Mouse (Mus musculus): Measurements from ENCODE around the gene Atg9a. TPM values are rescaled to one million over a fixed set of nuclear protein-coding genes. Genes with fewer than 3 reads are reported as not detected.

Gene Atg9a
- polyA plus RNA-seq, 1 experiment: 120 TPM

DNA sequence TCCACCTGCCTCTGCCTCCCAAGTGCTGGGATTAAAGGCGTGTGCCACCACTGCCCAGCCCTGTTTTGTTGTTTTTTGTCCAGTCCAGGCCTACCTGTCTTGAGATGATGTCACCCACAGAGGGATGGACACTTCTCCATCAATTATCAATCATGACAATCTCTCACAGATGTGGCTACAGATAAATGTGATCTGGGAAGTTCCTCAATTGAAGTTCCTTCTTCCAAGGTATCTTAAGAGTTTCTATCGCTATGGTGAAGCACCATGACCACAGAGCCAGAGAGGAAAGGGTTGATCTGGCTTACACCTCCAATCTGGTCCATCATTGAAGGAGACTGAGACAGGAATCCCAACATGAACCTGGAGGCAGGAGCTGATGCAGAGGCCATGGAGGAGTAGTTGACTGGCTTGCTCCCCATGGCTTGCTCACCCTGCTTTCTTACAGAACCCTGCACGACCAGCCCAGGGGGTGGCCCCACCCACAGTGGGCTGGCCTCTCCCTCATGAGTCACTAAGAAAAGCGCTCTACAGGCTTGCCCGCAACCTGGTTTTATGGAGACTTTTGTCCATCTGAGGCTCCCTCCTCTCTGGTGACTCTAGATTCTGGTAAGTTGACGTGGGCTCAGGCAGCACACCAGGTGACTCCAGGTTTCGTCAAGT is 38.5 kb upstream of the Atg9a start:
- DNase-seq: no peak
- WGBS: 78% methylated on average over 7 of the region's 7 CpGs

DNA sequence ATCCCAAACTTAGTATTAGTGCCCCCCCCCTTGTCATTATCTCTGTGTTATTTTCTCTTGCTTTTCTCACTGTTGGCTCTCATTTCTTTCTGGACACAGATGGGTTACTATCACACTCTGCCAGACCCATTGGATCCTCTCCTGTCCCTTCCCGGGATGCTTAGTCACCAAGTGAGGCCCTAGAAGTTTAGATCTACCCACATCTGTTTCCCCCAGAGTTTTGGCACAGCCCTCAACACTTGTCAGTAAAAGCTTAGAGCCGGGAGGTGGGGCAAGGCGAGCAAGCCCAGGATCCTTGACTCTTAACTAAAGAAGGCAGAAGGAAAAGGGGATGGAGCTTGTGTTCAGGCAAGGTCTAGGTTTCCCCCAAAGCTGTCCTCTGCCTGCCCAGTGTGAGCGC is 37.2 kb upstream of the Atg9a start:
- no peak overlapping the region for H3K27ac ChIP-seq (ENCODE audit: insufficient read depth, low read length)
- DNase-seq: no peak
- H3K4me1 ChIP-seq (ENCODE audit: control insufficient read depth, insufficient read depth, low read length): no peaks in the 10 kb centered on the region
- H3K27me3 ChIP-seq (ENCODE audit: control insufficient read depth, insufficient read depth, low read length): no peaks in the 10 kb centered on the region
- TF ChIP-seq POLR2A (IDR thresholded peaks at IDR 0.05; ENCODE audit: borderline replicate concordance, insufficient read depth, low read length) (no peak), CTCF (IDR thresholded peaks at IDR 0.05; ENCODE audit: borderline replicate concordance, insufficient read depth, low read depth, low read length) (no peak)
- 45% methylated on average over 4 of the region's 4 CpGs for WGBS
- no peak overlapping the region for H3K4me3 ChIP-seq (replicated peaks; ENCODE audit: insufficient read depth, low read depth, low read length)

More for the DNA sequence above, 38.5 kb upstream of the Atg9a start:
- no peak overlapping the region for H3K4me3 ChIP-seq (replicated peaks; ENCODE audit: insufficient read depth, low read depth, low read length)
- H3K4me1 ChIP-seq (ENCODE audit: control insufficient read depth, insufficient read depth, low read length): peaks cover 5% of the 10 kb centered on the region
- H3K27me3 ChIP-seq (ENCODE audit: control insufficient read depth, insufficient read depth, low read length): no peaks in the 10 kb centered on the region
- no peak overlapping the region for H3K27ac ChIP-seq (ENCODE audit: insufficient read depth, low read length)
- TF ChIP-seq POLR2A (IDR thresholded peaks at IDR 0.05; ENCODE audit: borderline replicate concordance, insufficient read depth, low read length): no peak

DNA sequence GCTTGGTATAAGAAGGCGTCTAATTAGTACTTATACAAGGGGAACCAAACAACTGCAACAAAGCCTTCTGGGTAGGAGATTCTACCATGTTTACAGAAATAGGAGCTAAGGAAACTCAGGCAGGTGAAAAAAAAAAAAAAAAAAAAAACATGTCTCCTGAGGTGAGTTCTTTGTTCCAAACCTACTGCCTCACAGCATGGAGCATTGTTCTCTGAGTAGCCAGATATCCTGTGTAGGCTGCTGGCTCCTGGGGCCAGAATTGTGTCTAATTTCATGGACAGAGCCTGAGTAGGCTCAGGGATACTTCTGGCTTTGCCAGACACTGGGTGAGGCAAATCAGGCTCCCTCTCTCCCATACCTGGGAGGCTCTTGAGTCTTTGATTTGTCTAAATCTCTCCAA is 35.7 kb upstream of the Atg9a start:
- Histone ChIP-seq H3K4me1 (ENCODE audit: control insufficient read depth, insufficient read depth, low read length) (no peaks in the 10 kb centered on the region), H3K27me3 (ENCODE audit: control insufficient read depth, insufficient read depth, low read length) (no peaks in the 10 kb centered on the region), H3K27ac (ENCODE audit: insufficient read depth, low read length) (no peak overlapping the region), H3K4me3 (replicated peaks; ENCODE audit: insufficient read depth, low read depth, low read length) (no peak overlapping the region)
- 94% methylated on average over 1 of the region's 1 CpGs for WGBS
- no peak for DNase-seq
- TF ChIP-seq POLR2A (IDR thresholded peaks at IDR 0.05; ENCODE audit: borderline replicate concordance, insufficient read depth, low read length) (no peak), CTCF (IDR thresholded peaks at IDR 0.05; ENCODE audit: borderline replicate concordance, insufficient read depth, low read depth, low read length) (no peak)

DNA sequence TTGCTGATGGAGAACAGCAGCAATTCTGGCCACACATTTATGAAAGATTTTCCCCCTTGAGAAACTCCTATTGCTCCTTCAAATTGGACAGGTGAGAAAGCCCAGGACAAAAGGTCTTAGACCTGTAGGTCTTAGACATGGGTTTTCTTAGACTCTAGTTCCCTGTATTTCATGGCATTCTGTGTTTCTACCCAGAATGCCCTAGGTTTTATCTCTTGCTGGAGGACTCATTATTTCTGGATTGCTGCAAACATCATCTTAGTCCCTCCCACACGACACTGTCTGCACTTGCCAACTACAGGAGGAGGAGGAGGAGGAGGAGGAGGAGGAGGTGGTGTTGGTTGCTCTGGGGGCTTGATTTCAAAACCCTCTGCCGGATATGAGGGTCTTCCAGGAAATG is 34.1 kb upstream of the Atg9a start:
- H3K4me1 ChIP-seq (ENCODE audit: control insufficient read depth, insufficient read depth, low read length): no peaks in the 10 kb centered on the region

DNA sequence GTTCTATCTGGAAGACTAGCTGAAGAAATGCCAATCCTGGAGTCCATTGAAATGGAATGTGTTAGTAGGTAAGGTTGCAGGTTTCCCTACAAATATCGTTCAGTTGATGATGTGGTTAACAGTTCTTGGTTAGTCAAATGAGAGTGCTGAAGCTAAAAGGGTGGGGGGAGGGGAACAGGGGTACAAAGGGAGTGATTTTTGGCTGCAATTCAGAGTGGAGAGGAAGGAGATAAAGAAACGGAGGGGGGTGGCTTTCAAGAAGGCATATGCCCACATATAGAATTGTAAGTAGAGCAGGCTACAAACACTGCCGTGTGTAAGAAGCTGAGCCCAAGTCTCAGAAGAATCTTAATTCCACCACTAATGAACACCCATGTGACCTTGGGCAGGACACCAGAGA is 33.5 kb upstream of the Atg9a start:
- Histone ChIP-seq H3K27me3 (ENCODE audit: control insufficient read depth, insufficient read depth, low read length) (no peaks in the 10 kb centered on the region), H3K4me1 (ENCODE audit: control insufficient read depth, insufficient read depth, low read length) (no peaks in the 10 kb centered on the region), H3K27ac (ENCODE audit: insufficient read depth, low read length) (no peak overlapping the region), H3K4me3 (replicated peaks; ENCODE audit: insufficient read depth, low read depth, low read length) (no peak overlapping the region)
- TF ChIP-seq POLR2A (IDR thresholded peaks at IDR 0.05; ENCODE audit: borderline replicate concordance, insufficient read depth, low read length): no peak
- no peak for DNase-seq
- 67% methylated on average over 3 of the region's 3 CpGs for WGBS

More for the DNA sequence above, 34.1 kb upstream of the Atg9a start:
- WGBS: 71% methylated on average over 2 of the region's 2 CpGs
- Histone ChIP-seq H3K27me3 (ENCODE audit: control insufficient read depth, insufficient read depth, low read length) (no peaks in the 10 kb centered on the region), H3K4me3 (replicated peaks; ENCODE audit: insufficient read depth, low read depth, low read length) (no peak overlapping the region), H3K27ac (ENCODE audit: insufficient read depth, low read length) (no peak overlapping the region)
- TF ChIP-seq CTCF (IDR thresholded peaks at IDR 0.05; ENCODE audit: borderline replicate concordance, insufficient read depth, low read depth, low read length) (no peak), POLR2A (IDR thresholded peaks at IDR 0.05; ENCODE audit: borderline replicate concordance, insufficient read depth, low read length) (no peak)
- no peak for DNase-seq

DNA sequence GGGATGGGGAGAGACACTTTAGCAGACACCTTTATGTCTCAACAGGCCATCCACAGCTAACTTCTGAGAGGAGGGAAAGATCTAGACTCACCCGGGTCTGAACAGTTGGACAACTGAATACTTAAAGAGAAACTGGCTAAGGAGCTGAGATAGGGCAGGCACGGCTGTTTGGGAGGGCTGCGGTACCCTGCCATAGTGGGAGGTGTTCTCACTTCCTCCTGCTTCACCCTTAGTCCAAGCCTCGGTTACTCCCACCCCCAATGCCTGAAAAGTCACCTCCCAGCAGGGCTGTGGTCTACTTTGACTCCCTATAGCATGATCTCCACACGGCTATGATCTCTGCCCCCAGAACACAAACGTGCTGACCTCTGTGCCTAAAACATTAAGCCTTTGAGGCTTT is 31.5 kb upstream of the Atg9a start:
- Histone ChIP-seq H3K4me1 (ENCODE audit: control insufficient read depth, insufficient read depth, low read length) (no peaks in the 10 kb centered on the region), H3K27me3 (ENCODE audit: control insufficient read depth, insufficient read depth, low read length) (no peaks in the 10 kb centered on the region), H3K27ac (ENCODE audit: insufficient read depth, low read length) (no peak overlapping the region), H3K4me3 (replicated peaks; ENCODE audit: insufficient read depth, low read depth, low read length) (no peak overlapping the region)
- TF ChIP-seq CTCF (IDR thresholded peaks at IDR 0.05; ENCODE audit: borderline replicate concordance, insufficient read depth, low read depth, low read length) (no peak), POLR2A (IDR thresholded peaks at IDR 0.05; ENCODE audit: borderline replicate concordance, insufficient read depth, low read length) (no peak)
- WGBS: 75% methylated on average over 6 of the region's 6 CpGs
- no peak for DNase-seq

DNA sequence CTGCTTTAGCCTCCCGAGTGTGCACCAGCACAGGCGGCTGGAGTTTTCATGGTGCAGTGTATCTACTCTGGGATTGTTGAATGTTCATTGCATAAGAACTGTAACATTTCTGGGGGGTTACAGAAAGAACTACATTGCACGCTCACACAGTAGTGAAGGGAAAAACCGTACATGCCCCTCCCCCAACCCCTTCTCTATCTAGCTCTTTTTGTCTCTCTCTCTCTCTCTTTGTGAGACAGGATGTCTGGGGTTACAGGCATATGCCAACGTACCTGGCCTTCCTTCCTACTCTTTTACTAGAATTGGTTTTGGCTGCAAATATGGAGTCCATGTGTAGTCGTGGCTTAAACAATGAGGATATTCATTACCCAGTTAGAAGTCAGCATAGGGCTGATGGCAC is 30.9 kb upstream of the Atg9a start:
- no peaks in the 10 kb centered on the region for H3K27me3 ChIP-seq (ENCODE audit: control insufficient read depth, insufficient read depth, low read length)
- no peaks in the 10 kb centered on the region for H3K4me1 ChIP-seq (ENCODE audit: control insufficient read depth, insufficient read depth, low read length)
- no peak overlapping the region for H3K27ac ChIP-seq (ENCODE audit: insufficient read depth, low read length)
- no peak for DNase-seq
- 82% methylated on average over 6 of the region's 6 CpGs for WGBS
- no peak overlapping the region for H3K4me3 ChIP-seq (replicated peaks; ENCODE audit: insufficient read depth, low read depth, low read length)
- TF ChIP-seq POLR2A (IDR thresholded peaks at IDR 0.05; ENCODE audit: borderline replicate concordance, insufficient read depth, low read length) (no peak), CTCF (IDR thresholded peaks at IDR 0.05; ENCODE audit: borderline replicate concordance, insufficient read depth, low read depth, low read length) (no peak)

DNA sequence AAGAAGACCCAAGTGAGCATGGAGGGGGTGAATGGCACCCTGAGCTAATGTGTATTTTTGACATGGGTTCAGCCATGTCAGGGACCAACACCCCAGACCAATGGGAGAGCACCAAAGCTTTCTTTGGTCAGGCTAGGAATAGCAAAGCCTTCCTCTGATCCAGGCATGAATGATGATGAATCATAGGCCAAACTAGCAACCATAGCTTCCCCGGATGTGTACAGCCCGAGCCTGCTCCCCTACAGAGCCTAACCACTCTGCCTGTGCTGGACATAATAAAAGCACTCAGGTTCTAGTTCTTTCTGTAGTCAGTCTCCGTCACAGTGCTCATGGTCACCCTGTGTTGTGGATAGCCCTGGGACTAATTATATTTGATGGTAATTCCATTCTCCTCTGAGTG is 29.5 kb upstream of the Atg9a start:
- Histone ChIP-seq H3K27me3 (ENCODE audit: control insufficient read depth, insufficient read depth, low read length) (no peaks in the 10 kb centered on the region), H3K27ac (ENCODE audit: insufficient read depth, low read length) (no peak overlapping the region), H3K4me3 (replicated peaks; ENCODE audit: insufficient read depth, low read depth, low read length) (no peak overlapping the region), H3K4me1 (ENCODE audit: control insufficient read depth, insufficient read depth, low read length) (peaks cover 2% of the 10 kb centered on the region; the same call in 1 of the 2 replicates)
- WGBS: 88% methylated on average over 3 of the region's 3 CpGs
- no peak for TF ChIP-seq POLR2A (IDR thresholded peaks at IDR 0.05; ENCODE audit: borderline replicate concordance, insufficient read depth, low read length)
- no peak for TF ChIP-seq CTCF (IDR thresholded peaks at IDR 0.05; ENCODE audit: borderline replicate concordance, insufficient read depth, low read depth, low read length)
- DNase-seq: no peak

All from cerebellum, adult 2 months (tissue).